Mouse (Mus musculus) embryonic fibroblast, embryonic 13.5 days (primary cell): ENCODE results near the gene Egfem1. TPM values are rescaled to one million over a fixed set of nuclear protein-coding genes. Genes with fewer than 3 reads are reported as not detected.

Source experiments
- H3K27ac ChIP-seq: 2 replicates; pipeline ENCODE4 v1.5.1; 2012; ENCODE audit warnings: low read length, control low read depth, inconsistent platforms; ENCODE audit not compliant: insufficient read depth
- H3K4me1 ChIP-seq: 2 replicates; pipeline ENCODE4 v1.6.1; 2011; ENCODE audit warnings: low read length; ENCODE audit not compliant: control insufficient read depth, insufficient read depth
- H3K4me3 ChIP-seq: 2 replicates; pipeline ENCODE4 v1.5.1; 2011; ENCODE audit warnings: mild to moderate bottlenecking, control low read depth, low read length; ENCODE audit not compliant: insufficient read depth
- CTCF ChIP-seq: IDR thresholded peaks from 2 replicates; pipeline ENCODE4 v1.5.1; 2011; ENCODE audit warnings: mild to moderate bottlenecking, control low read depth, low read length, moderate library complexity, borderline replicate concordance; ENCODE audit not compliant: insufficient read depth
- POLR2A ChIP-seq: IDR thresholded peaks from 2 replicates; pipeline ENCODE4 v1.6.1; 2011; ENCODE audit warnings: low read depth, mild to moderate bottlenecking, control low read depth, low read length, moderate library complexity
- polyA plus RNA-seq: library from polyadenylated mRNA; stranded (reverse); fragments of >200 nt; gene quantifications from 2 replicates; pipeline ENCODE4 v1.2.4, GENCODE M21; 2011; ENCODE audit warnings: low read depth; ENCODE audit not compliant: missing spikeins, insufficient read length

Gene Egfem1
- polyA plus RNA-seq = not detected in 2 replicates

DNA sequence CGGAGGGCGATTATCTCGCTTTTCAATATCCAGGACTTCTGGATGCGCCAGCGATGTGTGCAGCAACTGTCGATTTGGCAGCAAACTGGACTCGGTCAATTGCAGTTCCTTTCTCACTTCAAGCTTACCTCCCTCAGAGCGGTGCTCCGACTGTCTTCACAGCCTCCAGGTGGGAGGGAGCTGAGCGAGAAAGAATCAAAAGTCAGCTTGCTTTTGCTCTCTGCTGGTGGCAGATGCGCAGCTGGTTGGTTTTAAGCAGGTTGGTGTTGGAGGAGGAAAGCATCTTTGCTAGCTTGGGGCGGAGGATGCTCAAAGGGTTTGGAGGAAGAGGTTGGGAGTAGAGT is at the start of gene Egfem1:
Gene Egfem1 (plus strand): TSS at position 72 of the 344 bp plus-strand sequence.
- Histone ChIP-seq H3K27ac (no peak within 1 kb of the TSS), H3K4me3 (peak within 1 kb of the TSS; percentile 36)
- no peak for TF ChIP-seq CTCF
- TF ChIP-seq POLR2A = no peak

DNA sequence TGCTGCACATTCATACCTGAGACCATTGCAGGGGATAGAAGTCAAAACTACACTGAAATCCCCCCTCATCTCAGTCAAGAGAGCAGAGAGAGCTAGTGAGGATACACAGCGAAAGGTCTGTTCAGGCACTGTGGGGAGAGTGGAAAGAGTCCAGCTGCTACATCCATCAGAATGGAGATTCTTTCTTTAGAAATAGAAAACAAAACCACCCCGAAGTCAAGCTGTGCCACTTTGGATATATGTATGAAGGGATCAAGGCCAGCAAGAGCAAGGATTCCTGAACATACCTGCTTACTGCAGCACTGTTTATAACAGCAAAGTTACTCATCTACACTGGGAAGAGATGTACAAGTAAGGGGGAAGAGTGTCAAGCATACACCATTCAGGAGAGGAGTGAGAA is 48.7 kb upstream of the Egfem1 start:
- Histone ChIP-seq H3K4me3 (no peak overlapping the region), H3K4me1 (no peaks in the 10 kb centered on the region), H3K27ac (no peak overlapping the region)
- no peak for TF ChIP-seq CTCF
- no peak for TF ChIP-seq POLR2A

More for the DNA sequence above, at the start of gene Egfem1:
- H3K4me1 ChIP-seq = no peaks in the 10 kb centered on the region

DNA sequence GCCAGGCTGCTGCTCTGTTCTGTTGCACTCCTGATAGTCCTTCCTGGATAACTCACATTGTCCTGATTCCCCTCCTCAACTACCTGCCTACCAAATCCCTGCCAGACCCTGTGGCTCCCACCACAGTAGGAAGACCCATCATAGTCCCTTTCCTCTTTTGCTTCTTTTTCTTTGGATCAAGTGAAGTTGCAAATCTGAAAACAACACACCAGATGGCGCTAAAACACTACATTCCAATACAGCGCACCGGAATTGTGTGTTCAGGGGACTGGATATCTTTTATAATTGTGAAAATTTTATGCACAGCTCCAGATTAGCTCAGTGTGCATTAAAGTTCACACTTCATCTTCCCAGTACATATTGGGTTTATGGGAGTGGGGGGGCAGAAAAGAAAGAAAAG is 45.7 kb upstream of the Egfem1 start:
- no peaks in the 10 kb centered on the region for H3K4me1 ChIP-seq
- no peak overlapping the region for H3K27ac ChIP-seq
- TF ChIP-seq CTCF = no peak
- no peak for TF ChIP-seq POLR2A
- no peak overlapping the region for H3K4me3 ChIP-seq

DNA sequence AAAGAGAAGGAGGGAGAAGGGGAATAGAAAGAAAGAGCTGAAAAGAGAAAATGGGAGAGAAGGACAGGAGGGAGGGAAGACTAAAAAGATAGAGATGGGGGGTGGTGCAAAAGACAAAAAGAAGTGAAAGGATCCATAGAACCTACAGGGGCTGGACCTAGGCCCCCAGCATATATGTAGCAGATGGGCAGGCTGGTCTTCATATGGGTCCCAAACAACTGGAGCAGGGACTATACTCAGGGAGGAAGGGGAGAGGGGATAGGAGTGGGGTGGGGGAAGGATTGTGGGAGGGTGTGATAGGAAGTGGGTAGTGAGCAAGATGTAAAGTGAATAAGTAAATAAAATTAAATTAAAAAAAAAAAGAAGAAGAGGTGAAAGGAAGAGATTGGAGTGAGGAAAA is 45.2 kb upstream of the Egfem1 start:
- Histone ChIP-seq H3K4me1 (no peaks in the 10 kb centered on the region), H3K4me3 (no peak overlapping the region), H3K27ac (no peak overlapping the region)
- TF ChIP-seq POLR2A = no peak

DNA sequence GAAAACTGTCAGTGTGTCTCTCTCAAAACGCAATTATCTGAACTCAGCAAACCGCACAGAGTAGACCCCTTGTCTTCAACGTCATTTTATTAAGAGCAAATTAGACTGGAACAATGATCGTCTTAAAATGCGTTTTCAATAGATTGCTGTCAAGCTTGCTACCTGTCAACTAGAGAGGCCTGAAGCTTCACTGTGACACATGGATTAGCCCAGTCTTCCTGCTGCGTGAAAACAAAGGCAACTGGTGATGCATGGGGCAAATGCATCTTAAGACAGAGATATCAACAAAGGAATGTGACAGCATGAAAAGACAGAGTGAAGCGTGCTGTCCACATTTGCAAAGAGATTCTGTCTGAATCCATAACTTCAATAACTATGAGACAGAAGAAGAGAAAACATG is 41.8 kb upstream of the Egfem1 start:
- Histone ChIP-seq H3K4me1 (no peaks in the 10 kb centered on the region), H3K27ac (no peak overlapping the region), H3K4me3 (no peak overlapping the region)
- no peak for TF ChIP-seq CTCF
- no peak for TF ChIP-seq POLR2A

DNA sequence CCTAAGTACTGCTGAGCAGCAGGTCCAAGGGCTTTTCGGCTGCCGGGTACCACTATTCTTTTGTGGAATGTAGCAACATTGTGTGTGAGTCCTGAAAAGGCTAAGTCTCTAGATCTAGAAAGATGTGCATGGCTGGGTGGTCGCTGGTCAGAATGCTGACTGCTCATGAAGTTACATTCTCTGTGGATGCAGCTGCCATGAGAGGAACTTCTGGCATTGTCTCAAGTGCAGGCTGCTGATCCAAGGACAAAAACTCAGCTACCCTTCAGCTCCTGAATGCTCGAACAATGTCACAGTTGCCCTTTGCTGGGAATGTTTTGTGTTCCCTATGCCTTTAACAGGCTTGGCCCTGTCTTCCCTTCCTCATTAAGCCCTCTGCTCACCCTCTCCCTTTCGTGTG is 35.5 kb upstream of the Egfem1 start:
- Histone ChIP-seq H3K4me1 (no peaks in the 10 kb centered on the region), H3K27ac (no peak overlapping the region), H3K4me3 (no peak overlapping the region)
- TF ChIP-seq POLR2A (no peak), CTCF (no peak)

DNA sequence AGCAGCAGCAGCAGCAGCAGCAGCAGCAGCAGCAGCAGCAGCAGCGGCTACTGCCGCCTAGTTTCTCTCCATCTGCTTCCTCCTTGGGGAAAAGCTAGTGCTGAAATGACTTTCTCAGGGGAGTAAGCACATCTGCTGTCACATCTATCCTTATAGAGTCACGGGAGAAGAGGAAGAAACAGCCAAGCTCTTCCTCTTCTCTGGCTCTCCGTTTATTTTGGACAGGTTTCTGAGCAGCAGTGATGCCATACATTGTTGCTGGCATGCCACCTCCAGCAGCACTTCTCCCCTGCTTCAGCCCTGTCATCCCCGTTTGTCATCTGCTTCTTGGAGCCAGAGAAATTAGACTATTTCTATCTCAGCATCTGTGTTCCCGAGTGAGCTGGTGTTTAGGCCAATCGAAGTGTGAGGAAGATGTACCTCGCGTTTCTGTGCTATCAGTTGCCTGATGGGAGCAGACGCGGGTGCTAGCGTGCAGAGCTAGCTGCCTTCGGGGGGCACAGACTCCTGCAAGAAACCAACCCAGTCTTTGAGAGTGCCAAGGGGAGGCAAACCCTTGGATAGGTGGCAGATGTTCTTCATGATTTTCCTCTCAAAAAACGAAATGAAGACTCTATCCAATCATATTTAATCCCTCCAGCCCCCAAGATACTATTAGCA is 34.4 kb upstream of the Egfem1 start:
- H3K27ac ChIP-seq = no peak overlapping the region
- TF ChIP-seq POLR2A (no peak), CTCF (no peak)
- H3K4me3 ChIP-seq = no peak overlapping the region
- H3K4me1 ChIP-seq = no peaks in the 10 kb centered on the region

DNA sequence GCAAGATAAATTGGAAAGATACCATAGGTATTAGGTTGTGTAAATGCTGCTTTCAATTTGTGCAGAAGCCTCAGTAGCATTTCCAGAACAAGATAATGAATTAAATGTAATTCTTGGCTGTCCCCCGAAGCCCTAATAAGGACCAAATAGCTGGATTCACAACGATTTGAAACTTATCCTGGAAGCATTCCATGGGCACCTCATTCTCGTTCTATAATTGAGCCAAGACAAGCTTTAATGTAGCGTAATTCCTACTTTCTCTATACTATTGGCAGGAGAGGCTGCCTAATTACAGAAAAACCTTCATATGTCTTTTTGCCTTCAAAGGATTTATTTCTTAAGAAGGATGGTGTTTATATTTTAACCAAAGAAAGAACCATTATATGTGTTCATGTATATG is 18.7 kb upstream of the Egfem1 start:
- Histone ChIP-seq H3K4me3 (no peak overlapping the region), H3K4me1 (no peaks in the 10 kb centered on the region), H3K27ac (no peak overlapping the region)
- TF ChIP-seq CTCF (no peak), POLR2A (no peak)

DNA sequence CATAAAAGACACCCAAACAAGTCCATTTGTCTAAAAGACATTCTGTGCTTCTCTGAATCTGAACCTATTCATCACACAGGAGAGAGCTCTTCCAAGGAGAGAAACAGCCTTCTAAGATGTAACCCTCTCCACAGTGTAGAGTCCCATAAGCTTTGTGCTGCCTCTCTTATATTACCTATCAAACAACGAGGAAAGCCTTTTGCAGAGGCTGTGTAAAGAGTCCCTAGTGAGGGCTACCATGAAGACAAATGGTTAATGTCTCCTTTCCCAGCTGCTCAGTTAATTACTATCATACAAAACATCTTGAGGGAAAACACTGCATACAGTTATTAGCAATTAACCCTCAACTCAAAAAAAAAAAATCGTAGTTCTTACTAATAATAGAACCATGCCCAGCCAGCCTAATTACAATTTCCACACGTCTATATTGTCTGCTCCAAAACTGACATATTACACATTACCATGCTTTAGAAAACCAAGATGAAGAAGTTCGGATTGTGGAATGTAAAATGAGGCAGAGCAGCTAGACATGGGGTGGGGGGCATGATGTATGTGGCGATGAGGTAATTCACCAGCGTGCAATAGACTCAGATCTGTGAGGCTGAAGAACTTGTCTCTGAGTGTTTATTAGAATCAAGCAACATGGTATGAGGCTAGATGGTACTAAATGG is 13.3 kb upstream of the Egfem1 start:
- H3K4me1 ChIP-seq = no peaks in the 10 kb centered on the region
- no peak overlapping the region for H3K4me3 ChIP-seq
- no peak for TF ChIP-seq POLR2A
- TF ChIP-seq CTCF = no peak
- H3K27ac ChIP-seq = no peak overlapping the region

DNA sequence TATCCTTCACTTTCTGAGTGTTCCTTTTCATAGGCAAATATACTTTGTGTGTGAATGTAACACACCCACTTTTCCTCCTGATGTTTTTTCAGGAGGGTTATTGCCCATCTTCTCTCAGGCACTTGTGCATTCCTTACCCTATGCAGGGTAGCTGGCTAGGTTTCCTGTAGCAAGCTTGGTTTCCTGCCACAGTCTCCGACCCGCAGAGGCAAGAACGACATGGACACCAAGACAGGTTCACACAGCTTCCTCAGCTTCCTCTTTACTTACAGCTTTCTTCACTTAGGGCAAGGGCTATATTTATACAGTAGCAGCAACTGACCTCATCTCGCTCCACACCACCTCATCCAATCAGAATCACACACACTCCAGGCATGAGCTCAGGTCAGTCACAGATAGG is 10.5 kb upstream of the Egfem1 start:
- H3K4me1 ChIP-seq = no peaks in the 10 kb centered on the region
- no peak overlapping the region for H3K4me3 ChIP-seq
- no peak for TF ChIP-seq CTCF
- no peak for TF ChIP-seq POLR2A
- H3K27ac ChIP-seq = no peak overlapping the region

DNA sequence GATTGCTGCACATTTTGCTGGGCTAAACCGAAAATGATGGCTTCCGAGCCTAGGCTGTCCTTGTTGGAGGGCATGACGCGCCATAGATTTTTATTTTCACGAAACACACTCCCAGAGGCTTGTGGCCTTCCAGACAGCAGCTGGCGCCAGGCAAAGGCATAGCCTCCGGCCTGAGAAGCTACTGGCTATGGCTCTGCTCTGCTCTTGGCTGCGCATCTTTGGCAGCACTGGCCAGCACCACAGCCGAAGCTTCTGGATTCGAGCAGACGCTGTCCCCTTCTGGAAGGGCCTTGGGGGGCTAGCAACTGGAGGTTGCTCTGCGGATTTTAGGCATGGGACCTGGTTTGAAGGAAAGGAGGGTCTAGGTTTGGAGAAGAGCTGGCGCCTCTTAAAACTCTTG is 306 bp upstream of the Egfem1 start:
- no peak overlapping the region for H3K4me3 ChIP-seq
- TF ChIP-seq CTCF (no peak), POLR2A (no peak)
- no peaks in the 10 kb centered on the region for H3K4me1 ChIP-seq
- no peak overlapping the region for H3K27ac ChIP-seq
